Mouse (Mus musculus): ENCODE results near the gene Gpsm2. TPM values are rescaled to one million over a fixed set of nuclear protein-coding genes. Genes with fewer than 3 reads are reported as not detected.

Gpsm2 gene
- polyA plus RNA-seq, 1 experiment from 2014 or later: 85.3 TPM

DNA sequence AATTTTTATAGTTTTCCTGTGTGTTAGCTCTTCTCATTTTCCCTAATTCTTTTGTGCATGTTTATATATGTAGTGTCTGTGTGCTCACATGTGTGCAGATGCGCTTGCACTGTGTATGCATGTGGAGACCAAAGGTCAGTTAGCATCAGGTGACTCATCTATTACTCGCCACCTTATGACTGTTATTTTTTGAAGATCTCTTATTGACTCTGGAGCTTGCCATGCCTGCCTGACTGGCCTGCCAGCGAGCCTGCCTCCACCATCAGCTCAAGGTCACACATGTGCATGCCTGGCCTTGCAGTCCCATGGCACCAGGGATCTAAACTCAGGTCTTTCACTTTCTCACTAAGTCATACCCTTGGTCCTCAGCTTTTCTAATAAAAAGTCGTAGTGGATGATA, 81.1 kb downstream of the Gpsm2 start:
- no peak for DNase-seq (ENCODE audit: low spot score)
- WGBS: 89% methylated on average over 4 of the region's 4 CpGs

DNA sequence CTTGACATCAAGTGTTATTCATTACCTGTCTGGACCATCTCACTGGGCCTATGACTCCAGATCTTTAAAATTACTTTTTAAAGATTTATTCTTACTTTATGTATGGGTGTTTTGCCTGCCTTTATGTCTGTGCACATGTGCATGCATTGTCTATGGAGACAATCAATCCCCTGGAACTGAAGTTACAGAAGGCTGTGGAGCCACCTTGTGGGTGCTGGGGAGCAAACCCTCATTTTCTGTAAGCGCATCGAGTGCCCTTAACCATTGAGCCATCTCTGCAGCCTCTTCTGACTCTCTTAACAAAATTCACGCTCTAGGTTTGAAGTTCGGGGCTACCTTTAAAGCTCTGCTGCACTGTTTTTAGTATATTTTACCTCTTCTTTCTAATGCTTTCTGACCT, 82.7 kb downstream of the Gpsm2 start:
- H3K27ac ChIP-seq: no peak overlapping the region
- no peak overlapping the region for H3K4me3 ChIP-seq
- WGBS: 70% methylated on average over 4 of the region's 4 CpGs
- no peaks in the 10 kb centered on the region for H3K9me3 ChIP-seq (replicated peaks)
- no peaks in the 10 kb centered on the region for H3K4me1 ChIP-seq
- no peaks in the 10 kb centered on the region for H3K27me3 ChIP-seq (ENCODE audit: low read depth, poor library complexity, severe bottlenecking)
- H3K36me3 ChIP-seq: peaks cover under 1% of the 10 kb centered on the region; the same call in 1 of the 2 replicates
- no peak for DNase-seq (ENCODE audit: low spot score)

More for the DNA sequence above, 81.1 kb downstream of the Gpsm2 start:
- Histone ChIP-seq H3K4me3 (no peak overlapping the region), H3K36me3 (peaks cover 3% of the 10 kb centered on the region; the same call in 1 of the 2 replicates), H3K9me3 (replicated peaks) (no peaks in the 10 kb centered on the region), H3K27ac (no peak overlapping the region), H3K4me1 (no peaks in the 10 kb centered on the region), H3K27me3 (ENCODE audit: low read depth, poor library complexity, severe bottlenecking) (no peaks in the 10 kb centered on the region)

DNA sequence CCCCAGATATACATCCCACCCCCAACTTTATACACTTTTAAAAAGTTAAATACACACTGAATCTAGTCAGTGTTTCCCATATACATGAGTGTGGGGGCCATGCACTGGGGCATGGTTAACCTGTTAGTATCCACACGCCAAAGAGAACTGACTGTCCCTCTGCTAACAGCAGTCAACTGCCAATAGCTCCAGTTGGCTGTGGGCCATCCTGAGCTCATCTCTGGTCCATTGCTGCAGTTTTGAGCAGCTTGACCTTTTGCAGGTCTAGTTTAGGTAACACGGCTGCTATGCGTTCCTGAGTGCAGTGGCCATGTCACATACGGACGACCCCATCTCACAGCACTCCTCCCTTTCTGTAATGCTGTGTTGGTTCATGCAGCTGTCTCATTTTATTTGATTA, 87.3 kb downstream of the Gpsm2 start:
- Histone ChIP-seq H3K27me3 (ENCODE audit: low read depth, poor library complexity, severe bottlenecking) (no peaks in the 10 kb centered on the region), H3K36me3 (no peaks in the 10 kb centered on the region), H3K4me1 (no peaks in the 10 kb centered on the region), H3K9me3 (replicated peaks) (no peaks in the 10 kb centered on the region), H3K4me3 (no peak overlapping the region), H3K27ac (no peak overlapping the region)
- WGBS: 85% methylated on average over 5 of the region's 5 CpGs
- DNase-seq (ENCODE audit: low spot score): no peak

Other genes with a start within 250 kb of the Gpsm2 start
- 0.20 TPM in 1 of 2 replicates, not detected in the other for gene 1700013F07Rik, start 188.2 kb downstream of the Gpsm2 start, polyA plus RNA-seq (2016; fragmentation: Nextera tagmentation; extraction: Ambion mirVana)
- 0.28 and 0.40 TPM in 2 replicates for gene 5330417C22Rik, start 185.8 kb downstream of the Gpsm2 start, polyA plus RNA-seq (2016; fragmentation: Nextera tagmentation; extraction: Ambion mirVana)
- 25.2 and 34.9 TPM in 2 replicates for gene Tmem167b, start 159.8 kb downstream of the Gpsm2 start, polyA plus RNA-seq (2016; fragmentation: Nextera tagmentation; extraction: Ambion mirVana)
- 47.3 and 53.2 TPM in 2 replicates for gene Taf13, start 150.6 kb downstream of the Gpsm2 start, polyA plus RNA-seq (2016; fragmentation: Nextera tagmentation; extraction: Ambion mirVana)
- gene Wdr47, start 131.0 kb downstream of the Gpsm2 start, polyA plus RNA-seq (2016; fragmentation: Nextera tagmentation; extraction: Ambion mirVana): 6.1 and 7.3 TPM in 2 replicates
- gene Clcc1, start 68.4 kb downstream of the Gpsm2 start, polyA plus RNA-seq (2016; fragmentation: Nextera tagmentation; extraction: Ambion mirVana): 51.8 and 61.3 TPM in 2 replicates
- gene Aknad1, start 17.3 kb upstream of the Gpsm2 start, polyA plus RNA-seq (2016; fragmentation: Nextera tagmentation; extraction: Ambion mirVana): 0.10 TPM in 1 of 2 replicates, not detected in the other
- gene Stxbp3, start 118.2 kb upstream of the Gpsm2 start, polyA plus RNA-seq (2016; fragmentation: Nextera tagmentation; extraction: Ambion mirVana): 20.8 and 24.6 TPM in 2 replicates
- 0.14 TPM in 1 of 2 replicates, not detected in the other for gene Fndc7, start 167.7 kb upstream of the Gpsm2 start, polyA plus RNA-seq (2016; fragmentation: Nextera tagmentation; extraction: Ambion mirVana)
- 69.9 and 72.6 TPM in 2 replicates for gene Prpf38b, start 189.4 kb upstream of the Gpsm2 start, polyA plus RNA-seq (2016; fragmentation: Nextera tagmentation; extraction: Ambion mirVana)
- 0.48 and 0.88 TPM in 2 replicates for gene Henmt1, start 217.6 kb upstream of the Gpsm2 start, polyA plus RNA-seq (2016; fragmentation: Nextera tagmentation; extraction: Ambion mirVana)
- gene Gm9857, start 218.1 kb upstream of the Gpsm2 start, polyA plus RNA-seq (2016; fragmentation: Nextera tagmentation; extraction: Ambion mirVana): not detected in 2 replicates

All from limb, embryonic 10.5 days (tissue).